Mouse (Mus musculus) yolk sac, embryonic 10.5 days (tissue): ENCODE measurements around the gene Cdh16.

ENCODE experiments used
- DNase-seq: peaks from one replicate; pipeline ENCODE4 v3.0.0-alpha.2; 2017; ENCODE audit warnings: low spot score

Cdh16 gene

DNA sequence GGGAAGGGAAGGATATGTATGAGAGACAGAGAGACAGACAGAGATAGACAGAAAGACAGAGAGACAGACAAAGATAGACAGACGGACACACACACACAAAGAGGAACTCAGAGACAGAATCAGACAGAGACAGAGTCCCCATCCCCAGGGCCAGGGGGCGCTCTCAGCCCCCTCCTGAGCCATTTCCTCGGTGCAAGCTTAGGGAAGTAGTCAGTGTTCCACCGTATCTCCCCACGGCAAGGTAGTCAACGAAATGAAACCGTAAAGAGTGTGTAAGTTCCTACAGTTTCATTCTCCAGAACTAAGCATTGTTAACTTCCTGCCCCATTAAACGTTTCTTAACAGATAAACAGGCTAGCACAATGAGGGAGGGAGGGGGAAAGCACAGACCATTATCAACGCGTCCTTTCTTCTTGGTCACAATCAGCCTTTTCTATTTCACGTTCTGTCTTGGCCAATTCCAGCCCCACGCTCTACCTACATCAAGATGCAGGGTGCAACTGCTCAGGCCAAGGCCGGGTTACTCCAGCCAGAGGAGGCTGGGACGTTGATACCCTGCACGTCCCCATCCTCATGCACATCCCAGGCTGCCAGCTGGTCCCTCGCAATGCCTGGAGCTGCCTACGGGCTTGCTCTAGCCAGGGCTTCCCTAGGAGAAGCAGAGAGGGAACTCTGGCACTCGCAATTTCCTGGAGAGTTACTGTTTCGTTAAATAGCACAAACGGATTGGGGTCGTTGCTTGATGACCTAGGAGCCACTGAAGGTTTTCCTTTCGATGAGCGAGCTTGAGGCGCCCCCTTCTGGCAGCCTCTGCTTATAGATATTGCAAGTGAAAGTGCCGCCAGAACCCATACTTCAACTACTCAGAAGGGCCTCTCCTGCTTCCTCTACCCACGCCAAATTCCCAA, 53.5 kb downstream of the Cdh16 start:
- DNase-seq: peak; percentile 80

GRCm38 (mm10) chr8:104569559-104569958, 54.6 kb downstream of the Cdh16 start:
- DNase-seq: peak; percentile 69

- no peak for DNase-seq
Measured at GRCm38 (mm10) chr8:104565457-104565798, 58.8 kb downstream of the Cdh16 start.

DNA sequence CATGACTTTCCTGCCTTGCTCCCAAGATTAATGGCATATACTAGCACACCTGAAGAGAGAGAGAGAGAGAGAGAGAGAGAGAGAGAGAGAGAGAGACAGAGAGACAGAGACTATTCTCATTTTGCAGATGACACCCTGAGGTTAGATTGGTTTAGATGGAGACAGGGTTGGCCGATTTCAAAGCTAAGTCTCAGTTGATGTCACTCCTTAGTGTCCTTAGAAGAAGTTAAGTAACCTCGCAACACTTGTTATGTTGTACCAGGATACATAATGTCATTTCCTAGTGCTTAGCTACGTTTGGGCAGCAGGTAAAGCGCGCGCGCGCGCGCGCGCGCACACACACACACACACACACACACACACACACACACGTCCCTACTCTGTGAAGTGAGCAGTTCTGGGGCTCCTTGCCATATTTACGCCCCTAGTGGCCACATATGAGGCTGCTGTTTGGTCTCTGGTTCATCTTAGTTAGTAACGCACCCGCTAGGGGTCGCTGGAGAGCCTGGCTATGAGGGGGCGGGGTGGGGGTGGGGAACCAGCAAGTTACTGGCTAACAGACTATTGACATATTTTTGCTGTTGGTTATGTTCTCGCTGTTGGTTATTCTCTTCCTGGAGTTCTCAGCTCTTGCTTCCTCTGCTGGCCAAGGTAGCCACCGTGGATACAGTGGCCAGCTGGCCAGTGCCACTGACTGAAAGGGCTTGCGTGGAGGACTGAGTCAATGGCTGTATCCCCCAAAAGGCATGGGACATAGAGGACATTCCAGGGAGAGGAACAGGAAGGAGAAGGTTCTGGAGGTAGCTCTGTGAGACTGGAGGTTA, 59.4 kb downstream of the Cdh16 start:
- DNase-seq: peak; percentile 83

DNA sequence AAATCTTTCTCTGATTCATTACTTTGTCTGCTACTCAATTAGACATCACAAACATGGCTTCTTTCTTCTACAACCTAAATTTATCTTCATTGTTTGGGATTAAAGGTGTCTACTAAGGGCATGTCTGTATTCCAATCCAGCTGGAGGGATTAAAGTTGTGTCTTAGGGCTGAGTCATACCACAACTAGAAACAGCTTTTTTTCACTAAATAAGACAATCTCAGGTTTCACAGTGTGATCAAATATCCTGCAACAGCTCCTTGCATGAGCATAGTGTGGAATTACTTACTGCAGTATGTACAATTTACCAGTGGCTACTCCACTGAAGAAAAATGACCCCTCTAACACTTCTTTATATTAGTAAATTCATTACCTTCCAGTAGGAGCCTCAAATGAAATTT, 63.5 kb downstream of the Cdh16 start:
- DNase-seq: no peak

DNA sequence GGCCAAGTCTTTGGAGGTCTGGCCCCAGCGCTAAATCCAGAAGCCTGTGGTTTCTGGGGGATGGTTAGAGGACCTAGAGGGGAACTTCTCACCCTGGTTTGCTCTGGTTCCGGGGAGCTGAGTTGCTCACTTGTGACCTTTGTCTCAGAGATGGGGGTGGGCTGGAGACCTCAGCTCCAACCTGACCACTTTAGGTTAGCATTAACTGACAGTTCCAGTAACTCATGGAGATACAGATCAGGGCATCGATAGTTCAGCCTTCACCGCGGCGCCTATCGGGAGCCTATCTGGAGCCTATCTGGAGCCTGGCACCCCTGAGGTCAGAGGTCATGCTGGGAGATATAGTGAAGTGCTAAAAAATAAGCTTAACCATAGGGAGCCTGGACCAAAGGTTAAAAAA, 67.0 kb downstream of the Cdh16 start:
- peak; percentile 88 for DNase-seq

DNA sequence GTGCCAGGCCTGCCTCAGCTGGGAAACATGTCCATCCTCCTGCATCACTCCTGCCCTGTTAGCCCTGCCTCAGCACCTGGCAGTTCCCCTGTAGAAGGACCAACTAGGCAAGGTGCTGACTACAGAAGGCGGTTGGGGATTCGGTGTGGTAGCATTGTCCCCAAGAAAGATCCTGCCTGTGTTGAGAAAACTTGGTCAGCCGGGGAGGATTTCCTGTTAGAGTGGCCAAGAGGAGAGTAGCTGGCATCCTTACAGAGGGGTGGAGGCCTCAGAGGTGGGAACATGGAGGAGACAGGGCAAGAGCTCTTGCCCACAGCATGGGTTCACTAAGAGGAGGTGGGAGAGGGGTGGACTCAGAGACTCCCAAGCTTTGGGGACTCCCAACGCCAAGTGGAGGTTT, 69.0 kb downstream of the Cdh16 start:
- DNase-seq: no peak
